Mouse (Mus musculus) liver, adult 2 months (tissue): ENCODE data around the gene Usp48. TPM values are rescaled to one million over a fixed set of nuclear protein-coding genes. Genes with fewer than 3 reads are reported as not detected.
A peak's percentile ranks its signal among the peaks of the same experiment; 100 is the strongest.

Experiments
- DNase-seq: peaks from one replicate; pipeline ENCODE4 v3.0.0-alpha.2; 2011; ENCODE audit warnings: low read depth, low spot score; ENCODE audit errors: extremely low read depth
- H3K27ac ChIP-seq: fragments of 200-500 bp; replicated peaks from 2 replicates; pipeline ENCODE4 v1.5.1; 2012; ENCODE audit warnings: low read depth, mild to moderate bottlenecking, control low read depth, inconsistent platforms, low read length; ENCODE audit not compliant: insufficient read depth
- H3K27me3 ChIP-seq: fragments of 200-500 bp; 2 replicates; pipeline ENCODE4 v1.6.1; 2012; ENCODE audit warnings: mild to moderate bottlenecking, moderate library complexity, low read length, inconsistent platforms; ENCODE audit not compliant: control insufficient read depth, insufficient read depth
- H3K36me3 ChIP-seq: fragments of 200-500 bp; 2 replicates; pipeline ENCODE4 v1.6.1; 2012; ENCODE audit warnings: low read length, inconsistent platforms; ENCODE audit not compliant: control insufficient read depth, insufficient read depth
- H3K4me1 ChIP-seq: fragments of 200-500 bp; 2 replicates; pipeline ENCODE4 v1.6.1; 2011; ENCODE audit warnings: low read length; ENCODE audit not compliant: control insufficient read depth, insufficient read depth
- H3K4me3 ChIP-seq: fragments of 200-500 bp; 2 replicates; pipeline ENCODE4 v1.5.1; 2011; ENCODE audit warnings: low read depth, mild to moderate bottlenecking, control low read depth, low read length, moderate library complexity; ENCODE audit not compliant: insufficient read depth
- H3K79me2 ChIP-seq: fragments of 200-500 bp; 2 replicates; pipeline ENCODE4 v1.6.1; 2012; ENCODE audit warnings: inconsistent platforms, mild to moderate bottlenecking, low read length, moderate library complexity; ENCODE audit not compliant: control insufficient read depth, insufficient read depth
- H3K9ac ChIP-seq: fragments of 200-500 bp; 2 replicates; pipeline ENCODE4 v1.6.1; 2012; ENCODE audit warnings: low read depth, mild to moderate bottlenecking, control low read depth, inconsistent platforms, low read length
- CTCF ChIP-seq: fragments of 200-500 bp; IDR thresholded peaks from 2 replicates; pipeline ENCODE4 v1.5.1; 2011; ENCODE audit warnings: low read depth, low read length, control low read depth
- POLR2A ChIP-seq: fragments of 200-500 bp; IDR thresholded peaks from 2 replicates; pipeline ENCODE4 v1.6.1; 2011; ENCODE audit warnings: low read length, control low read depth; ENCODE audit not compliant: insufficient read depth; ENCODE audit errors: extremely low read depth
- WGBS: fragments of 180-500 bp; shearing (Covaris S2); methylation state at CpG from one replicate; pipeline ENCODE4 v1.1.7; 2018; 5-methylcytosine and 5-hydroxymethylcytosine counted together
- polyA plus RNA-seq: library from polyadenylated mRNA; depleted of rRNA; stranded (reverse); fragments of >200 nt; gene quantifications from 2 replicates; pipeline ENCODE4 v1.2.3, GENCODE M21; 2012
- total RNA-seq: library from RNA; depleted of rRNA; stranded (reverse); fragments of >200 nt; gene quantifications from 2 replicates; pipeline ENCODE4 v1.2.3, GENCODE M21; 2014

The Usp48 gene
- total and polyA plus RNA-seq, 2 experiments, result 19.6 to 21.8 TPM

DNA sequence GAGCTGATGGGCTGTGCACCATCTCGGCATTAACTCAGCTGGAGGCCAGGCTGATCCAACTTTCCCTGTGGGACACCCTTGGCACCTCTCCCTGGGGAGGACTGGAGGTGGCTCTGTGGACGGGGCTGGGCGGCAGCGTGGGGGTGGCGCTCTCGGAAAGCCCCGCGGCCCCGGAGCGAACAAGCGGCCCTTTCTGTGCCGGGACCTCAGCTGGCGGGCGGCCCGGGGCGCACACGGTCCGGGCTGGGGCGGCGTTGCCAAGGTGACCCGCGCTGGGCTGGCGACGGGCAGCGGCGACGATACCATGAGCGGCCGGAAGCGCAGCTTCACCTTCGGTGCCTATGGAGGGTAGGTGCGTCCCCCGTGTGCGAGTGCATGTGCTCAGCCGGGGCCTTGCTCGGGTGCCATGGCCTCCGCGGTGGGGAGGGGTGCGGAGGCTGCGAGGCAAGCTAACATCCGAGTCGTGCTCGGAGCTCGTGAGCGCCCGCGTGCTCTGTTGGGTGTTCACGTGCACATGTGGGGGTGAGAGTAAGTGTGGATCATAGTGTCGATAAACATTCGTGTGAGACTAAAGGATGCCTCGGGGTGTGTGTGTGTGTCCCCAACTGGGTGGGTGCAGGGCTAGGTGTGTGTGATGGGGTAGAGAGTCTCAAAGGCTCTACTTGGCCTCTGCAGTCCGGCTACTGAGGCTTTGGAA, 88.0 kb downstream of the Usp48 start:
- no peak overlapping the region for H3K27ac ChIP-seq
- peak overlapping the region; percentile 43; the same call in 1 of the 2 replicates for H3K4me3 ChIP-seq
- TF ChIP-seq CTCF (no peak), POLR2A (no peak)
- H3K79me2 ChIP-seq, result no peaks in the 10 kb centered on the region
- no peaks in the 10 kb centered on the region for H3K36me3 ChIP-seq
- 5% methylated on average over 49 of the region's 52 CpGs for WGBS
- H3K4me1 ChIP-seq, result no peaks in the 10 kb centered on the region
- DNase-seq, result no peak
- H3K27me3 ChIP-seq, result peaks cover 5% of the 10 kb centered on the region; the same call in 1 of the 2 replicates
- no peak overlapping the region for H3K9ac ChIP-seq

DNA sequence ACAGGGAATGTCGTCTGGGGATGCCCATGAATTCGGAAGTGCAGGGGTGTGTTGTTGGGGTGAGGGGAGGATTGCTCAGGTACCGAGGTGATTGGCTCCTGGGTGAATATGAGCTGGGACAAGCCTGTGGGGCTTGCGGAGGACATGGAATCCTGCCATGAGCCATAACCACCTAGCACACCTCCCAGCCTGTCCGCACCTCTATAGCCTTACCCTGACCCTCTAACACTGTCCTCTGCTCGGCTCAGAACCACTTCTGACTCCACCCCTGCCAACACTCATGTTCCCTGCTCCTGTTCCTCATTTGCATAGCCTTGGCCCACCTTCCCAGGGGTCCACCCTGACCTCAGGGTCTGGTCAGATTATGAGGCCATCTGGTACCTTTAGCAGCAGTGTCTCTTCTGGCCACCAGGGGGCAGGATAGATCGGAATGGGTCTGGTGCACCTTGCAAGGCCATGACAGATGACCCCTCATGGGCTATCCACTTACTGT, 89.5 kb downstream of the Usp48 start:
- H3K4me3 ChIP-seq, result no peak overlapping the region
- TF ChIP-seq CTCF (peak; percentile 88), POLR2A (no peak)
- 51% methylated on average over 7 of the region's 7 CpGs for WGBS
- H3K36me3 ChIP-seq, result no peaks in the 10 kb centered on the region
- peaks cover 5% of the 10 kb centered on the region; the same call in 1 of the 2 replicates for H3K27me3 ChIP-seq
- no peak overlapping the region for H3K27ac ChIP-seq
- no peak for DNase-seq
- no peaks in the 10 kb centered on the region for H3K4me1 ChIP-seq
- no peak overlapping the region for H3K9ac ChIP-seq
- no peaks in the 10 kb centered on the region for H3K79me2 ChIP-seq

DNA sequence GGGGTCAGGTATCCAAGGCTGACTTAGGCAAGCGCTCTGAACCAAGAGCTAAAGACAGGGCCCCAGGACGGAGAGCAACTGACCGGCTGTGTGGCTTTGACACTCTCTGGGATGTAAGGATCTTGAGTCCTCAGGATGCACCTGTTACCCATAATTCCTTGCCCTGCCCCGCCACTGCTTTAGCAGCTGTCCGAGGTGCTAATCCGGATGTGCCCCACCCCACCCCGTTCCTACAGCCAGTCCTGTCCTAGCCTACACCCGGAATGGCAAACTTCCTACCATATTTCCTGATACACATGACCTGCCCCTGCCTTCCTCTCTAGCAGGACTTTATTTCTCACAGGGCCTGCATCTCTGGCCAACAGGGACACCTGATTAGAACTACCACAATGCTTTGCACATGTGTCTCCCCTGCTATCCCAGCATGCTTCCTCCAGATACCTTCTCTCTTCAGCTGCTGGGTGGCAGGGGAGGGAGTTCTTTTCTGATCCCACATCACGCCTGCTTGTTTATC, 91.3 kb downstream of the Usp48 start:
- DNase-seq, result no peak
- H3K36me3 ChIP-seq, result no peaks in the 10 kb centered on the region
- H3K4me1 ChIP-seq, result no peaks in the 10 kb centered on the region
- no peak overlapping the region for H3K4me3 ChIP-seq
- TF ChIP-seq CTCF, result no peak
- TF ChIP-seq POLR2A, result no peak
- no peak overlapping the region for H3K27ac ChIP-seq
- WGBS, result 53% methylated on average over 9 of the region's 9 CpGs
- H3K79me2 ChIP-seq, result no peaks in the 10 kb centered on the region
- no peak overlapping the region for H3K9ac ChIP-seq
- peaks cover 5% of the 10 kb centered on the region; the same call in 1 of the 2 replicates for H3K27me3 ChIP-seq

DNA sequence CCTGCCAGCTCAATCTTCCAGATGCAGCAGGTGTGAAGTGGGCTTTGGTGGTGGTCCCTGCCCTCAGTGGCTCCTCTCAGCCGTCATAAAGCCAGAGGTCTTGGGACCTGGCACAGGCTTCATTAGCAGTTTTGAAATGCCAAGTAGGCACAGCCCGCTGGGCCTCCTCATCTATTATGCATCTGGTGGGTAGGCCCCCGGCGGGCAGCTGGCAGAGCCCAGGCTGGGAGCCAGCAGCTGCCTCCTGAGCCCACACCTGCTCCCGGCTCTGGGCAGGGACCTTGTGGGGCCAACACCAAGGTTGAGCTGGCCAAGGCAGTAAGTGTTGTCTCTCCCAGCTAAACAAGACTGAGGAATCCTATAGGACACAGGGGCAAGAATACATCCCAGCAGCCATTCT, 92.7 kb downstream of the Usp48 start:
- Histone ChIP-seq H3K79me2 (no peaks in the 10 kb centered on the region), H3K36me3 (no peaks in the 10 kb centered on the region), H3K27ac (no peak overlapping the region), H3K27me3 (peaks cover 4% of the 10 kb centered on the region; the same call in 1 of the 2 replicates), H3K9ac (no peak overlapping the region), H3K4me3 (no peak overlapping the region), H3K4me1 (no peaks in the 10 kb centered on the region)
- WGBS, result 88% methylated on average over 5 of the region's 5 CpGs
- no peak for TF ChIP-seq CTCF
- no peak for TF ChIP-seq POLR2A
- no peak for DNase-seq

DNA sequence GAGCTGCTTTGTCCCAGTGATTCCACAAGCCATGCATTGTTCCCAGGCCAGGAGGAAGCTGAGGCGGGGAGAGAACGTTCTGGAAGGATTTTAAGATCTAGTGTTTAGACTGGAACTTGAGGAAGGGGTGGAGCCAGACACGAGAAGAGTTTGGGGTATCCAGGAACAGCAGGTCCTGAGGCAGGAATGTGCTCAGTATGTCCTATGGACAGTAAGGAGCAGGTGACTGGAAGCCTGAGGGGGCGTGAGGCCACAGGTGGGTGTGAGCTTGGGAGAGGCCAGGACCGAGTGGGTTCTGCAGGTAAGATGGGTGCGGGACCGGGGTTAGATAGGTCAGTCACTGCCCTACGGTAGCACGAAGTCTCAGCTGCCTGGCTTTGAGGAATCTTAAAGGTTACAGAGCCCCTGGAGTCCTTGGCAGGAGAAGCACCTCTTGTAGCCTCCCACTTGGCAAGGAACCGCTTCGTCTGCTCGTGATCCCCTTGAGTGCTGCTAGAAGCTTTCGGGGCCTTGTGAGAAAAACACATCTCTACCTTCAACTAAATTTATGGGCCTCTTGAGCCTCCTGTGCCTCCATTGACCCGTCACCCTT, 93.8 kb downstream of the Usp48 start:
- H3K36me3 ChIP-seq, result no peaks in the 10 kb centered on the region
- 86% methylated on average over 14 of the region's 14 CpGs for WGBS
- TF ChIP-seq CTCF, result no peak
- no peak for TF ChIP-seq POLR2A
- H3K79me2 ChIP-seq, result no peaks in the 10 kb centered on the region
- no peak overlapping the region for H3K9ac ChIP-seq
- no peak overlapping the region for H3K27ac ChIP-seq
- H3K4me1 ChIP-seq, result no peaks in the 10 kb centered on the region
- H3K27me3 ChIP-seq, result no peaks in the 10 kb centered on the region
- no peak for DNase-seq
- H3K4me3 ChIP-seq, result no peak overlapping the region
